Mouse (Mus musculus) kidney, adult 18-20 months (tissue): Measurements from ENCODE around the gene Pdzd2.

Experiments used
- DNase-seq: peaks from one replicate; pipeline ENCODE4 v3.0.0; 2021

Pdzd2 gene

GRCm38 (mm10) chr15:12663351-12663750, 76.4 kb downstream of the Pdzd2 start:
- DNase-seq: no peak

- DNase-seq: no peak
Measured at GRCm38 (mm10) chr15:12660320-12660719, 79.4 kb downstream of the Pdzd2 start.

GRCm38 (mm10) chr15:12655959-12656662, 83.6 kb downstream of the Pdzd2 start:
- no peak for DNase-seq

- DNase-seq: no peak
Measured at GRCm38 (mm10) chr15:12655316-12655715, 84.4 kb downstream of the Pdzd2 start.

- no peak for DNase-seq
Measured at GRCm38 (mm10) chr15:12652336-12653031, 87.2 kb downstream of the Pdzd2 start.

- no peak for DNase-seq
Measured at GRCm38 (mm10) chr15:12650236-12650635, 89.5 kb downstream of the Pdzd2 start.

- DNase-seq: no peak
Measured at GRCm38 (mm10) chr15:12649674-12650073, 90.0 kb downstream of the Pdzd2 start.

GRCm38 (mm10) chr15:12649131-12649530, 90.6 kb downstream of the Pdzd2 start:
- no peak for DNase-seq

GRCm38 (mm10) chr15:12640755-12641154, 99.0 kb downstream of the Pdzd2 start:
- no peak for DNase-seq

- DNase-seq: no peak
Measured at GRCm38 (mm10) chr15:12639776-12640175, 99.9 kb downstream of the Pdzd2 start.

GRCm38 (mm10) chr15:12639181-12639580, 100.5 kb downstream of the Pdzd2 start:
- DNase-seq: no peak

GRCm38 (mm10) chr15:12638370-12639030, 101.2 kb downstream of the Pdzd2 start:
- DNase-seq: no peak

- no peak for DNase-seq
Measured at GRCm38 (mm10) chr15:12637511-12637910, 102.2 kb downstream of the Pdzd2 start.

GRCm38 (mm10) chr15:12636386-12636785, 103.3 kb downstream of the Pdzd2 start:
- DNase-seq: no peak

GRCm38 (mm10) chr15:12634921-12635320, 104.8 kb downstream of the Pdzd2 start:
- no peak for DNase-seq

GRCm38 (mm10) chr15:12629164-12629563, 110.6 kb downstream of the Pdzd2 start:
- no peak for DNase-seq

- no peak for DNase-seq
Measured at GRCm38 (mm10) chr15:12628451-12628850, 111.3 kb downstream of the Pdzd2 start.

- no peak for DNase-seq
Measured at GRCm38 (mm10) chr15:12626930-12627329, 112.8 kb downstream of the Pdzd2 start.

GRCm38 (mm10) chr15:12626166-12626565, 113.6 kb downstream of the Pdzd2 start:
- DNase-seq: no peak

GRCm38 (mm10) chr15:12625524-12625923, 114.2 kb downstream of the Pdzd2 start:
- no peak for DNase-seq

- DNase-seq: no peak
Measured at GRCm38 (mm10) chr15:12623521-12623920, 116.2 kb downstream of the Pdzd2 start.

- DNase-seq: no peak
Measured at GRCm38 (mm10) chr15:12622701-12623100, 117.0 kb downstream of the Pdzd2 start.

- DNase-seq: no peak
Measured at GRCm38 (mm10) chr15:12622093-12622643, 117.6 kb downstream of the Pdzd2 start.

GRCm38 (mm10) chr15:12619273-12619672, 120.5 kb downstream of the Pdzd2 start:
- no peak for DNase-seq
